Mouse (Mus musculus) midbrain, embryonic 11.5 days (tissue): ENCODE measurements around the gene Pitpnm2. TPM values are rescaled to one million over a fixed set of nuclear protein-coding genes. Genes with fewer than 3 reads are reported as not detected.

Source experiments
- ATAC-seq: fragments of 200-750 bp; cut with Nextera tagmentation; 2 replicates; pipeline ENCODE4 v1.8.0; 2017; ENCODE audit warnings: moderate TSS enrichment, moderate library complexity; ENCODE audit not compliant: low FRiP score
- DNase-seq: peaks from one replicate; pipeline ENCODE4 v3.0.0; 2015; ENCODE audit warnings: low spot score; ENCODE audit errors: missing footprints
- H3K27ac ChIP-seq: fragments of 300-500 bp; sonication (generic); 2 replicates; pipeline ENCODE4 v1.5.1; 2014; ENCODE audit warnings: low read depth, low read length
- H3K27me3 ChIP-seq: fragments of 300-500 bp; sonication (generic); 2 replicates; pipeline ENCODE4 v1.6.1; 2014; ENCODE audit warnings: mild to moderate bottlenecking, low read length, moderate library complexity, mixed read lengths; ENCODE audit not compliant: control insufficient read depth, insufficient read depth
- H3K36me3 ChIP-seq: fragments of 300-500 bp; sonication (generic); 2 replicates; pipeline ENCODE4 v1.6.1; 2014; ENCODE audit warnings: mild to moderate bottlenecking, low read length, moderate library complexity, mixed read lengths; ENCODE audit not compliant: control insufficient read depth, insufficient read depth
- H3K4me1 ChIP-seq: fragments of 300-500 bp; sonication (generic); 2 replicates; pipeline ENCODE4 v1.6.1; 2014; ENCODE audit warnings: low read length; ENCODE audit not compliant: control insufficient read depth, insufficient read depth
- H3K4me2 ChIP-seq: fragments of 300-500 bp; sonication (generic); 2 replicates; pipeline ENCODE4 v1.6.1; 2014; ENCODE audit warnings: mild to moderate bottlenecking, moderate library complexity
- H3K4me3 ChIP-seq: fragments of 300-500 bp; sonication (generic); 2 replicates; pipeline ENCODE4 v1.5.1; 2014; ENCODE audit warnings: low read depth, low read length
- H3K9ac ChIP-seq: fragments of 300-500 bp; sonication (generic); 2 replicates; pipeline ENCODE4 v1.6.1; 2014; ENCODE audit warnings: low read length
- H3K9me3 ChIP-seq: fragments of 300-500 bp; sonication (generic); 2 replicates; pipeline ENCODE4 v1.6.1; 2016; ENCODE audit warnings: low read length; ENCODE audit not compliant: control insufficient read depth
- WGBS: fragments of 180-500 bp; shearing (Covaris S2); extraction: QIAGEN DNeasy Blood & Tissue Kit; methylation state at CpG from one replicate; pipeline ENCODE4 v1.1.7; 2014; 5-methylcytosine and 5-hydroxymethylcytosine counted together
- polyA plus RNA-seq: library from polyadenylated mRNA; unstranded; fragments of >200 nt; fragmentation: Nextera tagmentation; extraction: Ambion mirVana; gene quantifications from 2 replicates; pipeline ENCODE4 v1.2.1, GENCODE M21; 2014

Gene Pitpnm2
- polyA plus RNA-seq, 1 experiment from 2014 or later = 4.6 TPM

DNA sequence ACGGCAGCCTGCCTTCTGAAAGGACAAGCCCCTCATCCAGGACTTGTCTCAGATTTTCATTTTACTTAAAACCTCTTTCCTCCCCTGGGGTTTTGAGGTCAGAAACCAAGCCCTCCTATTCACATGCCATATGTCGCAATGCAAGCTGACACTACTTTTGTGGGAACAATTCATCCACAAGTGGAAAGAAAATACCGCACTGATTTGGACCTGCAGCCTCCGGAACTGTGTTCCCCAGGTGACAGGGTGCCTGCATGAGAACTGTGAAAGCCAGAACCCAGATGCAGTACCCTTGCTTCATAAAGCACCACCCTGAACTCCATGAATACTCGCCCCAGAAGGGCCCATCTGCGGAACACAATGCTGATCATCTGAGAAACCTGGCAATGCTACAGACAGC, 22.4 kb downstream of the Pitpnm2 start:
- H3K9ac ChIP-seq = no peak overlapping the region
- ATAC-seq (no peak), DNase-seq (no peak)
- peaks cover 3% of the 10 kb centered on the region; the same call in 1 of the 2 replicates for H3K4me1 ChIP-seq
- H3K27ac ChIP-seq = no peak overlapping the region
- no peaks in the 10 kb centered on the region for H3K27me3 ChIP-seq
- H3K36me3 ChIP-seq = no peaks in the 10 kb centered on the region
- no peaks in the 10 kb centered on the region for H3K9me3 ChIP-seq
- no peak overlapping the region for H3K4me3 ChIP-seq
- 70% methylated on average over 6 of the region's 6 CpGs for WGBS
- no peak overlapping the region for H3K4me2 ChIP-seq

DNA sequence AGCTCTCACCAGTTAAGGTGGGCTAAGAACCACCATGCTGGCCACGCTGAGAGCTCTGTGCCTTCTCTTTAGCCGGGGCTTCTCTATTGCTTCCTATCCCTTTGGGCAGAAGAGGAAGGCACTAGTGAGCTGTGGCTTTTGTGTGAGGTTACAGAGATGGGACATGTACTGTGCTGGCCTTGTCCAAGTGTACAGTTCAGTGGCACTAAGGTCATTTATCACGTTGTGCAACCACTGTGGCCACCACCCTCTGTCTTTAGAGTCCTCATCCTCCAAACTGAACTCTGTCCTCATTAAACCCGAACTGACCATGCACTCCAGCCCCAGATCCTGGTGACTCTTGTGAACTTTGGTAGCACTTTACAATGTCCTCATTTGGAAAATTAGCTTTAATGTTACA, 23.1 kb downstream of the Pitpnm2 start:
- Histone ChIP-seq H3K4me3 (no peak overlapping the region), H3K4me2 (no peak overlapping the region), H3K9me3 (no peaks in the 10 kb centered on the region), H3K4me1 (peaks cover 3% of the 10 kb centered on the region; the same call in 1 of the 2 replicates), H3K27me3 (no peaks in the 10 kb centered on the region), H3K27ac (no peak overlapping the region), H3K36me3 (no peaks in the 10 kb centered on the region), H3K9ac (no peak overlapping the region)
- DNase-seq = no peak
- ATAC-seq = no peak
- WGBS = 83% methylated on average over 4 of the region's 4 CpGs

DNA sequence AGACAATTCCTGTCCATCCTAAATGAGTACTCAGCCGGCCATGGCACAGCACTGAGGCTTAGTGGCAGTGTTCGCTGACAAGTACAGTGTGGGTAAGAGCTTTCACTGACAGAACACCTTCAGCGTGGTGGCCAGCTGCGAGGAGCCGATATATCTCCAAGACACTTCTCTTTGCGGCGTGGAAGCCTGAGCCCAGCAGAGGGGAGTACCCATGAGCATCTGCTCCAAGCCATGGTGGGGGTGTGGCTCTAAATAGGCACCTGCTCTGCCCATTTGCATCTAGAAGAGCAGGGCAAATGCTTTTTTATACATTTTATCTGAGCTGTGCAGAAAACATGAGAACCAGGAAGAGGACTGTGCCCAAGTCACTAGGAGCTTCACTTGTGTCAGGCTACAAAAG, 23.7 kb downstream of the Pitpnm2 start:
- H3K4me1 ChIP-seq = peaks cover 3% of the 10 kb centered on the region; the same call in 1 of the 2 replicates
- H3K36me3 ChIP-seq = no peaks in the 10 kb centered on the region
- no peak overlapping the region for H3K4me2 ChIP-seq
- H3K9ac ChIP-seq = no peak overlapping the region
- no peaks in the 10 kb centered on the region for H3K27me3 ChIP-seq
- no peak overlapping the region for H3K27ac ChIP-seq
- H3K4me3 ChIP-seq = no peak overlapping the region
- DNase-seq = no peak
- WGBS = 92% methylated on average over 7 of the region's 7 CpGs
- H3K9me3 ChIP-seq = no peaks in the 10 kb centered on the region
- ATAC-seq = no peak

DNA sequence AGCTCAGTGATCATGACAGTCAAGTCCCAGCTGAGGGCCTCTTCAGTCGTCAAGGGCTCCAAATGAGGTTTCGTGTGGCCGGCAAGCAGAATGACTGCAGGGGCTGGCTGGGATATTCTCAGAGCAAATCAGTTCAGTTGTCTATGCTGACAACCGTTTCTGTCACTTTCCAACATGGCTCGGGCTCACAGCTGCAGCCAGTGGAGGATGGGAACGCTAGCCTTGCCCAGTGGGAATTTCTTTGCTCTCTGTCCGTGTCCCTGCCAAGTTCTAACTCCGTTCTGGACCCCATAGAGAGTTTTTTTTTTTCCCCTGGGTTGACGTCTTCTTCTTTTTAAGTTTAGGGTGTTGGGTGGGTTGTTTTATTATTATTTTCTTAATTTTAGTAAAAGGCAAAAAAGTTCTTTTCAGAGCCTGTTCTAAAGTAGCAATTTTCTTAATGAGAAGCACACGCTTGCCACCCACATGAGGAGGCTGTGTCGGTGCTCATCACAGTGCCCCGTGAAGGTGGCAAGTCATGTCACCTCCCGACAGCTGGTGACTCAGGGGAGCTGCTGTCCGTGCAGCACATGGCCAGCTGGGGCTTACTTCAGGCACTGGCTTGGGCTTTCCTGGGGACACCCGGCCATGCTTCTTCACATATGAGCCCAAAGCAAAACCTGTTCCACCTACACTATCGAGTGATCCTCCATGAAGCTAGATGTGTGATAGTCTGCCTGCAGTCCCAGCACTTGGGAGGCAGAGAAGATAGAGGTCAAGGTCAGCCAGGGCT, 25.1 kb downstream of the Pitpnm2 start:
- no peak for DNase-seq
- Histone ChIP-seq H3K9ac (no peak overlapping the region), H3K4me1 (peaks cover 3% of the 10 kb centered on the region; the same call in 1 of the 2 replicates), H3K27ac (no peak overlapping the region), H3K4me2 (no peak overlapping the region), H3K27me3 (no peaks in the 10 kb centered on the region), H3K4me3 (no peak overlapping the region), H3K9me3 (no peaks in the 10 kb centered on the region), H3K36me3 (no peaks in the 10 kb centered on the region)
- WGBS = 74% methylated on average over 16 of the region's 16 CpGs
- no peak for ATAC-seq

DNA sequence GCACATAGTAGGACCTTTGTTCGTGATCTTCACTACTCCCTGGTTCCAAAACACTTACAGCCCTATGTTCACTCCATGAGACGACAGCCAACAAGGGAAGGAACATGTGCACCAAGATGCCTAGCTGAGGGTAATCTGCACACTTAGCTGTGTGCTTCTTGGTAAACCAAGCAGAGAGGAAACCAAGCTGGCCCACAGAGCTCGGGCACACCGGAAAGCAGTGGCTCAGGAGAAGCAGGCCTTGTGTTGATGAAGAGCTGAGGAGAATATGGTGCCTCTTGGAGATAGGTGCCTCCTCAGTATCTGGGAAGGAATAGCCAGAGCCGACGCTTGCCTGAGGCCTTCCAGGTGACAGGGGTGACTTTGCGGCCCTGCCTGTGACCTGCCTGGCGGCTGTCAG, 26.0 kb downstream of the Pitpnm2 start:
- WGBS = 90% methylated on average over 8 of the region's 8 CpGs
- H3K4me1 ChIP-seq = peaks cover 3% of the 10 kb centered on the region; the same call in 1 of the 2 replicates

DNA sequence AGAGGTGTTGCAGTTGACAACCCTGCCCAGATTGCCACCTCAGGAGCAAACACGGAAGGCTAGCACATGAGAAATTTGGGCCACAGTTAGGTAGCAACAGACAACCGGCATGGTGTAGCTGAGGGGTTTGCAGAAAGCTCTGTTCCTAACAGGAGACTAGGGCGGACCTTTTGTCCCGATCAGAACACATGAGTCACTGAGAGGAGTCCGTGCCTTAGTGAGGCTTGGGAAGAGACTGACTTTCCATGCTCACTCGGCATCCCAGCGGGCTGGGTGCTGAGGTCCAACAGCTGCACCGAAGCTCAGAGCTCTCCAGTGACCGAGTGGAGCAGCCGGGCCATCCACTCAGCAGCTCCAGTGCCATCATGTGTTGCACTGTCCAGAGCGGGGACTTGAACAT, 26.9 kb downstream of the Pitpnm2 start:
- Histone ChIP-seq H3K4me2 (no peak overlapping the region), H3K9ac (no peak overlapping the region), H3K36me3 (no peaks in the 10 kb centered on the region), H3K27ac (no peak overlapping the region), H3K27me3 (no peaks in the 10 kb centered on the region), H3K4me1 (peaks cover 3% of the 10 kb centered on the region; the same call in 1 of the 2 replicates), H3K9me3 (no peaks in the 10 kb centered on the region), H3K4me3 (no peak overlapping the region)
- no peak for DNase-seq
- no peak for ATAC-seq
- WGBS = 92% methylated on average over 11 of the region's 11 CpGs

More for the DNA sequence above, 26.0 kb downstream of the Pitpnm2 start:
- Histone ChIP-seq H3K4me2 (no peak overlapping the region), H3K9ac (no peak overlapping the region), H3K27ac (no peak overlapping the region), H3K27me3 (no peaks in the 10 kb centered on the region), H3K9me3 (no peaks in the 10 kb centered on the region), H3K36me3 (no peaks in the 10 kb centered on the region), H3K4me3 (no peak overlapping the region)
- no peak for DNase-seq
- ATAC-seq = no peak

DNA sequence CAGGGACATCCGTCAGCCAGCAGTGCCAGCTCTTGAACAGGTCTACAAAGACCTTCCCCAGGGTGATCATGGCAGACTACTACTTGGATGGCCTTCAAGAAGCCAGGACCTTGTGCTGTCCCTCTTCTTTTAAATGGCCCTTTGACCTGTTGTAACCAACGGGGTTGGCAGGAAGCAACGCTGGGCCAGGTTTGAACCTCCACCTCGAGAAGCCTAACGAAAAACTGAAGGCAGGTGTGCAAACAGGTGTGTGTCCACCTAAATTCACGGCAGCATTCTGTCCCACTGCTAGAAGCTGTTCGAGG, 27.9 kb downstream of the Pitpnm2 start:
- Histone ChIP-seq H3K4me1 (no peaks in the 10 kb centered on the region; the same call in 1 of the 2 replicates), H3K36me3 (no peaks in the 10 kb centered on the region), H3K27ac (no peak overlapping the region), H3K27me3 (no peaks in the 10 kb centered on the region), H3K4me2 (no peak overlapping the region), H3K9me3 (no peaks in the 10 kb centered on the region), H3K4me3 (no peak overlapping the region), H3K9ac (no peak overlapping the region)
- ATAC-seq = no peak
- 90% methylated on average over 7 of the region's 7 CpGs for WGBS
- no peak for DNase-seq

DNA sequence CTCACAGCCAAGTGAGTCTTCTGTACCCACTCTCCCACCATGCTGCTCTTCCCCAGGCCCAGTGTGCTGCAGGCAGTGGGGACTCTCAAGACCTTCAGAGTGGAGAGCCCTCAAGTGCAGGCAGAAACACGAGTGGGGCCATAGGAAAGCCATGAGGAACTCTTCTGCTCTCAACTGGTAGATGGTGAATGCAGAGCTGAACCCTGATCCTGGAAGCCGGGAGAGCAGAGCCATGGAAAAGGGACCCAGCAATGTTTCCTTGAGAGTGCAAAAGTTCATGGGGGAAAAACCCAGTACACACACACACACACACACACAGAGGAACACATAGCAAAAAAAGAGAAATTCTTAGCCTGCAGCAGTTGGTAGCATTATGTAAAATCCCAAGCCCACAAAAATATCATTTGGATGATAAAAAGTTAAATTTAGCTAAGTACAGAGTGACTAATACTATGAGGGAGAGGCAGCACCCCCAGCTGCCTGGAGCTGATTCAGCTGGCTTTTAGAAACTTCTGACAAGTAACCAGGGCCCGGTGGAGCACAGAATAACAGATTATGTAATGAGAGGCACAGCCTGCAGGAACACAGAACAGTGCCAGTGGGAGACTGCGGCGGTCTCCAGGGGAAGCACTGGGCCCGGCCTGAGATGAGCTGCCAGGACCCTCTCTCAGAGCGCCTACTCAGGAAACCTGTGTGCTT, 28.4 kb downstream of the Pitpnm2 start:
- no peaks in the 10 kb centered on the region for H3K9me3 ChIP-seq
- no peak overlapping the region for H3K4me3 ChIP-seq
- H3K9ac ChIP-seq = no peak overlapping the region
- H3K27me3 ChIP-seq = no peaks in the 10 kb centered on the region
- 79% methylated on average over 7 of the region's 7 CpGs for WGBS
- DNase-seq = no peak
- no peak for ATAC-seq
- no peaks in the 10 kb centered on the region for H3K36me3 ChIP-seq
- H3K27ac ChIP-seq = no peak overlapping the region
- no peak overlapping the region for H3K4me2 ChIP-seq
- no peaks in the 10 kb centered on the region for H3K4me1 ChIP-seq

DNA sequence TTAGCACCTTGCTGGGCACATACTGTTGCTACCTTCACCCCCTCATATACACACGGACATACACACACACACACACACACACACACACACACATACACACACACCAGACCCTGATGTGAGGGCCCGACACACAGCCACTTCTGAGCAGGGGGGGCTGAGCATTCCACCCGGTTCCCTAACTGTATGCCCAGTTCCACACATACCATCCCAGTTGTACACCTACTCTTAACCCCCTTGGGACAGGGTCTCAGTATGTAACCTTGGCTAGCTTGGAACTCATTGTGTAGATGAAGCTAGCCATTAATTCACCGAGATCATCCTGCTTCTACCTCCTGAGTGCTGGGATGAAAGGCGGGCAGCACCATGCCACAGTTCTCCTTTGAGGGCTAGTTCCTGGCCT, 29.0 kb downstream of the Pitpnm2 start:
- Histone ChIP-seq H3K9ac (no peak overlapping the region), H3K4me1 (no peaks in the 10 kb centered on the region), H3K9me3 (no peaks in the 10 kb centered on the region), H3K27me3 (no peaks in the 10 kb centered on the region), H3K4me3 (no peak overlapping the region), H3K4me2 (no peak overlapping the region), H3K27ac (no peak overlapping the region), H3K36me3 (no peaks in the 10 kb centered on the region)
- ATAC-seq (no peak), DNase-seq (no peak)
- 91% methylated on average over 5 of the region's 5 CpGs for WGBS
